Mouse (Mus musculus) kidney, adult 2 months (tissue): ENCODE measurements around the gene D330045A20Rik. TPM values are rescaled to one million over a fixed set of nuclear protein-coding genes. Genes with fewer than 3 reads are reported as not detected.

Experiments used
- DNase-seq: peaks from one replicate; pipeline ENCODE4 v3.0.0; 2021
- H3K27ac ChIP-seq: fragments of 200-500 bp; 2 replicates; pipeline ENCODE4 v1.5.1; 2012; ENCODE audit warnings: low read depth, low read length, control low read depth, inconsistent platforms; ENCODE audit not compliant: insufficient read depth
- H3K27me3 ChIP-seq: fragments of 200-500 bp; replicated peaks from 2 replicates; pipeline ENCODE4 v1.6.1; 2012; ENCODE audit warnings: mild to moderate bottlenecking, moderate library complexity, low read length, inconsistent platforms; ENCODE audit not compliant: control insufficient read depth, insufficient read depth
- H3K36me3 ChIP-seq: fragments of 200-500 bp; 2 replicates; pipeline ENCODE4 v1.6.1; 2012; ENCODE audit warnings: mild to moderate bottlenecking, moderate library complexity, low read length, inconsistent platforms; ENCODE audit not compliant: control insufficient read depth, insufficient read depth
- H3K4me1 ChIP-seq: fragments of 200-500 bp; 2 replicates; pipeline ENCODE4 v1.6.1; 2011; ENCODE audit warnings: low read length; ENCODE audit not compliant: control insufficient read depth, insufficient read depth
- H3K4me3 ChIP-seq: fragments of 200-500 bp; 2 replicates; pipeline ENCODE4 v1.5.1; 2011; ENCODE audit warnings: mild to moderate bottlenecking, low read depth, low read length, control low read depth; ENCODE audit not compliant: insufficient read depth
- CTCF ChIP-seq: fragments of 200-500 bp; conservative IDR thresholded peaks from 2 replicates; pipeline ENCODE4 v1.5.1; 2011; ENCODE audit warnings: low read depth, mild to moderate bottlenecking, control low read depth, low read length, moderate library complexity, mixed read lengths; ENCODE audit not compliant: insufficient read depth, insufficient read length
- POLR2A ChIP-seq: fragments of 200-500 bp; IDR thresholded peaks from one replicate; pipeline ENCODE4 v1.6.1; 2011; ENCODE audit warnings: low read depth, low read length, control low read depth
- WGBS: fragments of 180-500 bp; shearing (Covaris S2); methylation state at CpG from one replicate; pipeline ENCODE4 v1.1.7; 2018; 5-methylcytosine and 5-hydroxymethylcytosine counted together
- polyA plus RNA-seq: library from polyadenylated mRNA; depleted of rRNA; stranded (reverse); fragments of >200 nt; gene quantifications from 2 replicates; pipeline ENCODE4 v1.2.3, GENCODE M21; 2012

Gene D330045A20Rik
- polyA plus RNA-seq, 1 experiment, result 0.86 TPM

DNA sequence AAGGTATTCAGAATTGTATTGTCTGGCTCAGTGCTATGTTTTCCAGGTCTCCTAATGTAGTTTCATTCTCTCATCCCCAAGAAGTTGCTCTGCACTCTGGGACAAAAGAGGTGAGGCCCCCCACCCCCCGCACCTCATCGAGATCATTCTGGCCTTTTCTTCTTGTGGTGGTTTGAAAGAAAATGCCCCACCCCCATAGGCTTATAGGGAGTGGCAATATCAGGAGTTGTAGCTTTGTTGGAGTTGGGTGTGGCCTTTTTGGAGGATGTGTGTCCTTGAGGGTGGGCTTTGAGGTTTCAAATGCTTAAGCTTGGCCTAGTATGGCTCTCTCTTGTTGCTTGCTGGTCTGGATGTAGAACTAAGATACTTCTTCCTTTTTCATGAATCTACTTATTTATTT is 36.0 kb downstream of the D330045A20Rik start:
- WGBS, result 92% methylated on average over 2 of the region's 2 CpGs

DNA sequence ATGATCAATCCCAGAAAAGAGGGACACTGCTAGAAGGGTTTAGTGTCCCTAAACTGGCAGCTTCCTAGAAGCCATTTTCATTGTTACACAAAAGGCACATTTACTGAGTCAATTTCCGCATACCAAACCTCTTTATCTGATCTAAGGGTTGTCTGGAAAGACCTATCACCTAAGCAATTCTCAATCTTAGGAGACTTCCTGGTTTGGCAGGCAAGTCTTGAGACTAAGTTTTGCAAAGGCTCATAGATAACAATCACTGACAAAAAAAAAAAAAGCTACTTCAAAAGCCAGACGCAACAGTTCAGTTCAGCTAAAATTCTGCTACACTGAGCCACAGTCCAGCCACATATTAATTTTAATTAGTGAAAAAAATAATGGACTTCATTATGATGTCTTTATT is 39.1 kb downstream of the D330045A20Rik start:
- H3K36me3 ChIP-seq, result no peaks in the 10 kb centered on the region
- H3K4me3 ChIP-seq, result no peak overlapping the region
- no peak overlapping the region for H3K27ac ChIP-seq
- TF ChIP-seq POLR2A, result no peak
- TF ChIP-seq CTCF, result no peak
- no peaks in the 10 kb centered on the region for H3K27me3 ChIP-seq
- DNase-seq, result no peak
- 63% methylated on average over 2 of the region's 2 CpGs for WGBS
- H3K4me1 ChIP-seq, result peaks cover 1% of the 10 kb centered on the region; the same call in 1 of the 2 replicates

More for the DNA sequence above, 36.0 kb downstream of the D330045A20Rik start:
- Histone ChIP-seq H3K36me3 (no peaks in the 10 kb centered on the region), H3K27me3 (no peaks in the 10 kb centered on the region), H3K4me1 (no peaks in the 10 kb centered on the region), H3K4me3 (no peak overlapping the region), H3K27ac (no peak overlapping the region)
- no peak for DNase-seq
- TF ChIP-seq POLR2A, result no peak

DNA sequence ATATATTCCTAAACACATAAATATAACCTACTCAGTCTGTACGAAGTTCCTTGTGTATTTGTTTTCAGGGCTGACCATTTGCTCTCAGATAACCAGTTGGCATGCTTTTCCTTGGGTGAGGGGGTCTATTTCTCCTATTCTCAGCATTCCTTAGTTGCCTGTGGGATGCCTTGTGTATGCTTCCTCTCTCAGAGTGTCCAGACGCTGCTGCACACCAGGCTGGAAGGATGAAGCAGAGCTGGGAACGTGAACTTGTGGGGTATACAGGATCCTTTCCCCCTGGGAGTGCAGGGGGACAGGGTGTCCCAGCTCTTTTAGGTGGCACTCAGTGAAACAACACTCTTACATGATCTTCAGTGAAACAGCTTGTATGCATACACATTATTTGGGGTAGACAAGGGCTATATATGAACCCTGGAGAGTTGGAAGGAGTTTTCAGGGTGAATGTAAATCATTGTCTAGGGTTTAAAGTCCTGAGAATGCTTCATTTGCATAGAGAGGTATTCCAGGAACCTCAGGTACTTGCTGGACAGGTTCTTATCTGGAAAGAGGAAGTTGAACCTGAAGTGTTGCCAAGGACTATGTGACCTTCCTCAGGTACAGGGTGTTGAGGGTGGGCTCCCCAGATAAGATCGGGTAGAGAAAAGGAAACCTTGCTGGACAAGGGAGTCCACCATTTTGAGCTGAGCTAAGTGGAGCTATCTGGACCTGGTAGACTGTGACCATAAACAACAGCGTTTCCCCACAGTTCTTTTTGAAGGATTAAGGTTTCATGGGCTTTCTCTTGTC is 44.3 kb downstream of the D330045A20Rik start:
- Histone ChIP-seq H3K4me3 (no peak overlapping the region), H3K27me3 (no peaks in the 10 kb centered on the region), H3K36me3 (no peaks in the 10 kb centered on the region), H3K4me1 (peaks cover 6% of the 10 kb centered on the region; the same call in 1 of the 2 replicates), H3K27ac (peak overlapping the region; percentile 88)
- 41% methylated on average over 5 of the region's 5 CpGs for WGBS
- no peak for TF ChIP-seq CTCF
- no peak for TF ChIP-seq POLR2A
- peak; percentile 67 for DNase-seq

DNA sequence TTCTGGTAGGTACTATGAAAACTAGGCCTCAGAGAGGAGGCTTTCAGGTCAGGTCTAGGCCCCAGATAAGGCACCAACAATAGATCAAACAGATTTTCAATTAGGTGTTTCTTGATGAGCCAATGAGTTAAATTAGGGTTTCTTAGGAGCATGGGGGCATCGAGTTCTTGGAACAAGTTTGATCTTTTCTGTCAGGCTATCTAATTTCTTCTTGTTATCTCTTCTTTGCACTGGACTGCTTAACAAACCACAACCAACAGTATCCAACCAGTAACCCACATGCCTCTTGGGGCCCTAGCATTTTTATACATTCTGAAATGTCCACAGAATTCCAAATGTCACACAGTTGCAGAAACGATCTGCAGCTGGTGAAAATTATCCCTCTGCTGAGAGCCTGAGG is 45.6 kb downstream of the D330045A20Rik start:
- no peak for TF ChIP-seq POLR2A
- Histone ChIP-seq H3K36me3 (no peaks in the 10 kb centered on the region), H3K4me3 (no peak overlapping the region), H3K27ac (no peak overlapping the region), H3K4me1 (peaks cover 6% of the 10 kb centered on the region; the same call in 1 of the 2 replicates), H3K27me3 (no peaks in the 10 kb centered on the region)
- WGBS, result 85% methylated on average over 2 of the region's 2 CpGs
- DNase-seq, result no peak

DNA sequence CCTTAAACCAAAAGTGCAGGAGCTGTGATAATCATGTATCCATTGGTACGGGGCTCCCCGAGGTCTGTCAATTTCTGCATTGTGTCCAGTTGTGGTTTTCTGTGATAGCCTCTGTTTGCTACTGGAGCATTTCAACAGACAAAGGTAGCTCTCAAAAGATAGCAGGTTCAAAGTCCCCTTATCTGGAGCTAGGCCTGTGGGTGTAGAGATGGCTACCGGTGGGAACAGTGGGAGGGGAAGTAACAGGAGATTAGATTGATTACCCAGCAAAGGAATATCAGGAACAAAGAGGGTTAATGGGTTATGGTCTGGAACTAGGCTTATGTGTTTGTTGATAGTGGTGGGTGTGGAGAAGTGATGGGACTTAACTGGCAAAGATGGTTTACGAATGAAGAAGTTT is 46.8 kb downstream of the D330045A20Rik start:
- whole genome bisulfite sequencing, result 92% methylated on average over 4 of the region's 4 CpGs
- no peak overlapping the region for H3K27ac ChIP-seq
- no peaks in the 10 kb centered on the region for H3K36me3 ChIP-seq
- TF ChIP-seq POLR2A, result no peak
- TF ChIP-seq CTCF, result no peak
- peaks cover 6% of the 10 kb centered on the region; the same call in 1 of the 2 replicates for H3K4me1 ChIP-seq
- H3K4me3 ChIP-seq, result no peak overlapping the region
- H3K27me3 ChIP-seq, result no peaks in the 10 kb centered on the region
- no peak for DNase-seq

DNA sequence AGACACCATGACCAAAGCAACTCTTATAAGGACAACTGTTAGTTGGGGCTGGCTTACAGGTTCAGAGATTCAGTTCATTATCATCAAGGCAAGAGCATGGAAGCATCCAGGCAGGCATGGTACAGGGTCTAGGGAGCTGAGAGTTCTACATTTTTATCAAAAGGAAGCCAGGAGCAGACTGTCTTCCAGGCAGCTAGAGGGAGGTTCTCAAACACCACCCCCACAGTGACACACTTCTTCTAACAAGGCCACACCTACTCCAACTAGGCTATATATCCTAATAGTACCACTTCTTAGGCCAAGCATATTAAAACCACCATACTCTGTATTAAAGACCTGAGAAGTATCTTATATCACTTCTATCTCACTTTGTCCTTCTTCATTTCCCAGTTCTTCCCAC is 49.5 kb downstream of the D330045A20Rik start:
- Histone ChIP-seq H3K4me3 (no peak overlapping the region), H3K36me3 (no peaks in the 10 kb centered on the region), H3K4me1 (0 out of 2 replicates have a peak, but pooled peaks cover 2% of the 10 kb centered on the region), H3K27ac (no peak overlapping the region), H3K27me3 (no peaks in the 10 kb centered on the region)
- TF ChIP-seq CTCF (no peak), POLR2A (no peak)
- DNase-seq, result no peak

DNA sequence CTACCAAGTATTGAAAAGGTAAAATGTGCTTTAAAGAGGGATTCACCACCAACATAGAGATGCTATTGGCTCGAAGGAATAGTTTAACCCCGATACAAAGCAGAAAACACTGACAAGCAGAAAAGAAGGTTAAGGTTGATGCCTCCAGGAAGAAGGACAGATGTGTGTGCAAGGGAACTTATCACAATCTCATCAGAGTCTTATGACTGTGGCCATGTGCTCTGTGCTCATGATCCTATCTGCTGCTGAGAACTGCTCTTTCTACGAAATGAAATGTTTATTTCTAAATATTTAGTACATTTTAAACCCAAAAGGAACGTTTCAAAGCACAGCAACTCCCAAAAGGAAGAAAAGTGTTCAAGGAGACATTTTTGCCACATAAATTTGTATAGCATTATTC is 52.1 kb downstream of the D330045A20Rik start:
- DNase-seq, result no peak
- no peaks in the 10 kb centered on the region for H3K36me3 ChIP-seq
- 81% methylated on average over 4 of the region's 4 CpGs for WGBS
- no peaks in the 10 kb centered on the region for H3K27me3 ChIP-seq
- H3K27ac ChIP-seq, result no peak overlapping the region
- H3K4me3 ChIP-seq, result no peak overlapping the region
- TF ChIP-seq CTCF, result no peak
- TF ChIP-seq POLR2A, result no peak
- no peaks in the 10 kb centered on the region for H3K4me1 ChIP-seq
